Mouse (Mus musculus) urinary bladder, postnatal 4 days (tissue): ENCODE results near the gene Foxo4.
A peak's percentile ranks its signal among the peaks of the same experiment; 100 is the strongest.

ENCODE experiments used
- DNase-seq, 2 experiments: peaks; one replicate each; pipeline ENCODE4 v3.0.0; 2021 to 2022; ENCODE audit warnings: low spot score in 2 of 2

The Foxo4 gene

GRCm38 (mm10) chrX:101253952-101254729, at the start of gene Foxo4:
Gene Foxo4, plus strand, starts transcription at chrX:101254528.
- DNase-seq, result peak; percentile 79 to 85

GRCm38 (mm10) chrX:101221834-101222795, 32.2 kb upstream of the Foxo4 start, which contains the start of gene Snx12:
Gene Snx12, minus strand, starts transcription at chrX:101222563.
- peak; percentile 83 to 84 for DNase-seq

DNA sequence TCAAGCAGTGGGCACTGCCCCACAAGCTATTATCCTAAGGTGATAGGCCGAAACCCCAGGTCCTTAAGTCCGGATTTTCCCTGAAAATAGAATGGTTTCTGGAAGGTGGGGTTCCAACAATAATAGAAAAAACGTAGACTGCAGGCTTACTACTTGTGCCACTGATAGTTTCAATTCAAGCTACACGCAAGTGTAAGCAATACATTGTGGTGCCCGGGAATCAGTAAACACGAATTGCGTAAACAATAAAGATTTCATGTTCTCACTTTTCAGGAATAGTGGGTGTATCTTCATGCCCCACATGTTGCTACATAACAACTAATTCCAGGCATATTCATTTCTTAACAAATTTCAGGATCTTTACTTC, 31.5 kb upstream of the Foxo4 start:
- DNase-seq, result no peak

GRCm38 (mm10) chrX:101245011-101245410, 9.3 kb upstream of the Foxo4 start:
- no peak for DNase-seq

GRCm38 (mm10) chrX:101254740-101255139, 412 bp downstream of the Foxo4 start:
- no peak for DNase-seq

DNA sequence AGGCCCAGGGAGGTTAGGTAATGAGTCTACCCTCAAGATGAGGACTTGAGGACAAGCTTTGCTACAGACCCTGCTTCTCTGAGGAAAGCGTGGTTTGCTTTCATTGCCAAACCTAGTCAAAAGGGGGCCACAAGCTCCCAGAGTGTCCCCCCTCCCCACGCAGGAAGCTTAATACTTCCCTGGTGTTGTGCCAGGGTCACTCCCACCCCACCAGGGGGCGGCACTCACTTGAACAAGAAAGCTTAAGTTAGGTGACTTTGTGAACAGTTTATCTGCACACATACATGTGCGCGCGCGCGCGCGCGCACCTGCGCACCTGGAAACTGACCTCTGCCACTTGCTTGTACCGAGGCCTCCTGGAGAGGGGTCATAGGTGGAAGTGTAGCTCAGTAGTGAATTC, 2.3 kb downstream of the Foxo4 start:
- DNase-seq, result no peak

- DNase-seq, result peak in 1 of 2 experiments; percentile 17
These were observed 6.4 kb downstream of the Foxo4 start for GRCm38 (mm10) chrX:101260441-101261325.

GRCm38 (mm10) chrX:101263892-101264291, 9.6 kb downstream of the Foxo4 start, which contains the start of gene Gm614:
Gene Gm614, minus strand, starts transcription at chrX:101263992.
- DNase-seq, result no peak

DNA sequence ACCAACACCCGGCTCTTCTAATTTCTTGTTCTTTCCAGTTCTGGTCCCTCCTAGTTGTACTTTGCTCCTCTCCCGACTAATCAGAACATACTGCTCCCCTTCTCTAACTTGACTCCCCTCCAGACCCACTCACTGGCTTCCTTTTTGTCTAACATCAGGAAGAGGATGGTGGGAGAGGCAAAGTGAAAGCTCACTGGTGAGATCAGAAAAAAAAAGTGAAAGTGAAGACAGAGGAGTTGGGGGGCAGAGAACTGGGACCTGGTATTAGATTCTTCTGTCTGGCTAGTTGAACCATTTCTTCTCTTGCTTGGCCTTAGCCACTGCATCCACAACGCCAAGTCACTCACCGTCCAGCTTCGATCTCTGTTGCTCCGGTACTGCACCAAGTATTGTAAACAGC, 12.3 kb downstream of the Foxo4 start:
- DNase-seq, result no peak

DNA sequence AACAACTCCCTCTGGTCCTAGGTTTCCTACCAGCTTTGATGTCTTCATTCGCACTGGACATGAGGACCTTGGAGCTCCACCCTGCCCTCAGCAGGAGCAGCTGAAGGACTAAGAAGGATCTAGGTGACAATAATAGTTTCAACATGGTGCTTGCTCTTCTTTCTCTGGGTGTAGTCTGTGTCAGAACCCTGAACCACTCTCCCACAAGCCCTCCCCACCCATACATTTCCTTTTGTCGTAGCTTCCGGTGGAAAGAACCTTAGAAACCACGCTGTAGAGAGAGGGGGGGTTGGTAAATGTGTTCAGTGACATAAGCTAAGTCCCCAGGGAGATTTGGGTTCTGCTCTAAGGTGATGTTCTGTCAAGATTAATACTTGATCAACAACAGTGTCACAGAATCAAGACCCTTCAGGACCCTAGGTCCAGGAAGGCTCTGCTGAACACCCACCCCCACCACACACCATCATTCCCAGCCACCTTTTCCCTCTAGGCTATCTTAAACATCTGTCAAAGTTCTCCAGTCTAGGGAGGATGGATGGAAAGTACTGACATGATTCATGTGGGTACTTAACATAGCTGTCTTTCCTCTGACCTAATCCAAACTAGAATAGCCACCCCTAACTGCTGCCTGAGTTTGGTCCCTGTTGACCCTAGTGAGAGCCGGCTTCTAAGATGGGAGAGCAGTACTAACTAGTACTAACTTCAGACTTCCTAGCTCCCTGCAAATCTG, 13.9 kb downstream of the Foxo4 start, which contains the start of gene Il2rg:
Gene Il2rg, minus strand, starts transcription at position 231 of the 730 bp plus-strand sequence.
- DNase-seq, result no peak

- no peak for DNase-seq
These were observed 14.4 kb downstream of the Foxo4 start, which contains the start of gene Gm20489 for GRCm38 (mm10) chrX:101268755-101269124. Gene Gm20489, minus strand, starts transcription at chrX:101269023.

- no peak for DNase-seq
These were observed 19.1 kb downstream of the Foxo4 start for GRCm38 (mm10) chrX:101273410-101273809.

- DNase-seq, result peak; percentile 85 to 90
These were observed 19.8 kb downstream of the Foxo4 start, which contains the start of gene Med12 for GRCm38 (mm10) chrX:101273875-101274738. Gene Med12, plus strand, starts transcription at chrX:101274030.

- no peak for DNase-seq
These were observed 28.5 kb downstream of the Foxo4 start for GRCm38 (mm10) chrX:101282813-101283212.

DNA sequence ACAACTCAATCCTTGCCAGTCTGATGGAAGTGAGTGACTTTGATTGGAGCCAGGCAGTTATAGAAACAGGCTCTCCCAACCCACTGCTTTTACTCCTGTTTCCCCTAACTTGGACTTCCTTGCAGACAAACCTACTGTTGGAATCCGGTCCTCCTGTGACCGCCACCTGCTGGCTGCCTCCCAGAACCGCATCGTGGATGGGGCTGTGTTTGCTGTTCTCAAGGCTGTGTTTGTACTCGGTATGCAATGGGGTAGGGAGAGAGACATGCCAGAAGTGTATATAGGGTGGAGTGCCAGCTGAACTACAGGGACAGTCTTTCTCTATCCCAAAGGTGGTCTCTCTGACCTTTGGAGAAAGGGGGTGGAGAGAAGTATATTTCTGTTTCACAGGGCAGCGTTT, 31.2 kb downstream of the Foxo4 start:
- peak in 1 of 2 experiments; percentile 41 for DNase-seq

- DNase-seq, result no peak
These were observed 31.8 kb downstream of the Foxo4 start for GRCm38 (mm10) chrX:101285953-101286670.

- DNase-seq, result no peak
These were observed 33.2 kb downstream of the Foxo4 start for GRCm38 (mm10) chrX:101287543-101287942.

GRCm38 (mm10) chrX:101288432-101288831, 34.1 kb downstream of the Foxo4 start:
- no peak for DNase-seq

- DNase-seq, result no peak
These were observed 34.7 kb downstream of the Foxo4 start for GRCm38 (mm10) chrX:101289037-101289436.
